Mouse (Mus musculus): ENCODE measurements around the gene Ccdc71.

The Ccdc71 gene

DNA sequence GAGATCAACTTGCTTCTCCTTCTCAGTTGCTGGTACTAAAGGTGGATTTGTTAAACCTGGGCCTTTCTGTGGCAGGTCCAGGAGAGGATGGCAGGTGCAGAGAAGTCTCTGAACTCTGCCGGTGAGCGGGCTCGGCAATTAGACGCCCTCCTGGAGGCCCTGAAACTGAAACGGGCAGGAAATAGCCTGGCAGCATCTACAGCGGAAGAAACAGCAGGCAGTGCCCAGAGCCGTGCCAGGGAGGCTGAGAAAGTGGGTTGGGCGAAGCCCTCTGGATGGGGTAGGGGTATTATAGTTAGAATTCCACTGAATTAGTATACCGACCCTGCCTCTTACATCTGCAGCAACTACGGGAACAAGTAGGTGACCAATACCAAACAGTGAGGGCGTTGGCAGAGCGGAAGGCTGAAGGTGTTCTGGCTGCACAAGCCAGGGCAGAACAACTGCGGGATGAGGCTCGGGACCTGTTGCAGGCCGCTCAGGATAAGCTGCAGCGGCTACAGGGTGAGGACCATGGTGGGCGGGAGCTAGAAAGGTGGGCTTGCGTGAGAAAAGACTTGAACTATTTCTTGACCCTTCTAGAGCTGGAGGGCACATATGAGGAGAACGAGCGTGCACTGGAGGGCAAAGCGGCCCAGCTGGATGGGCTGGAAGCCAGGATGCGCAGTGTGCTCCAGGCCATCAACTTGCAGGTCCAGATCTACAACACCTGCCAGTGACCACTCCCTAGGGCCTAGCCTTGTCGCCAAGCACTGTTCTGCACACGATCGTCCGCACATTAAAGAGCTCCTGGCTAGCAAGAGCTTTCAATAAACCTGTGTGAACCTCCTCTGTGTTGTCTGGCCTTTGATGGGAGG lies 29.6 kb downstream of the Ccdc71 start:
- peak in 1 of 2 experiments; percentile 41 for DNase-seq (ENCODE audit: low spot score in 2 of 2)

DNA sequence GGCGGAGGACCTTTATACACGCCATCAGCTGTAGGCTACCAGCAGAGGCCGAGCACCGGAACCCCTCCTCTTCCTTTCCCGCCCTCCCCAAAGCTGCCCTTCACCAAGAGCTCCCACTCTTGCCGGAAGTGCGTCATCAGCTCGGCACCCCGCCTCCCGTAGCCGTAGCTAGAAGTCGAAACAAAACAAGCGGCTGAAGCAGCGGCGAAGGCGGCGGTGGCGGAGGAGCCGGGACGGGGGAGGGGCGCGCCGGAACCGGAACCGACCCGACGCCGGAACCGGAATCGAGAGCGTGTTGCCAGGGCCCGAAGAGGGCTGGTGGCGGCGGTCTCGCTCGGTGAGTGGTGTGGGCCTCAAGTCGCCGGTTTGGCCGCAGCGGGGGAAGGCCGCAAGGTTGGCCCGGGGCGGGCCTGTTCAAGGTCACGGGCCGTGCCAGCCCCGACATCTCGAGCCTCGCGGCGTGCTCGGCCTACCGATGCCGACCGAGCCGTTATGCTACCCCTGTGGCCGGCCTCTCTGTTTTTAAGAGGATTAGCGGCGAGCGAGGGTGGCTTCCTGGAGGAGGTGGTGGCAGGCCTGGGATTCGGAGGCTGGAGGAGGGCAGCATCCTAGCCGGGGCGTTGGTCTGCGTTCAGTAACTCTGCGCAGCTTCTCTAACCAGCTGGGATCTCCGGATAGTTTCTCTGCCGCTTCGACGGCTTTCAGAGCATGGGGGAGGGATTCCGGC lies 30.4 kb downstream of the Ccdc71 start, which contains the start of gene Usp19:
TSS of gene Usp19 (plus strand) at position 44 of the 727 bp plus-strand sequence.
- DNase-seq (ENCODE audit: low spot score in 2 of 2): peak; percentile 95 to 96

DNA sequence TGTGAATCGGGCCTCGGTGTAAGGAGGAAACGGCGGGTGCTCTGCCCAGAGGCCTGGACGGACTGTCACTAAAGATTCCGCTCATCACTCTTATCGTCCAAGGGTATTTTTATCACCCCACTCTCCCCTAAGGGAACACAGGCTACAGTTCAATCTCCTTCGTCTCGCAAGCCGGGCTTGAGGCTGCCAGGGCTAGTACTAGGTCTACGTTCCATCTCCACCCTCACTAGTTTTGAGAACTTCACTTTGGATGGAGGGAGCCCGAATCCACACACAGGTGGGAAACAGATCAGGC lies 30.9 kb downstream of the Ccdc71 start:
- DNase-seq (ENCODE audit: low spot score in 2 of 2): no peak

DNA sequence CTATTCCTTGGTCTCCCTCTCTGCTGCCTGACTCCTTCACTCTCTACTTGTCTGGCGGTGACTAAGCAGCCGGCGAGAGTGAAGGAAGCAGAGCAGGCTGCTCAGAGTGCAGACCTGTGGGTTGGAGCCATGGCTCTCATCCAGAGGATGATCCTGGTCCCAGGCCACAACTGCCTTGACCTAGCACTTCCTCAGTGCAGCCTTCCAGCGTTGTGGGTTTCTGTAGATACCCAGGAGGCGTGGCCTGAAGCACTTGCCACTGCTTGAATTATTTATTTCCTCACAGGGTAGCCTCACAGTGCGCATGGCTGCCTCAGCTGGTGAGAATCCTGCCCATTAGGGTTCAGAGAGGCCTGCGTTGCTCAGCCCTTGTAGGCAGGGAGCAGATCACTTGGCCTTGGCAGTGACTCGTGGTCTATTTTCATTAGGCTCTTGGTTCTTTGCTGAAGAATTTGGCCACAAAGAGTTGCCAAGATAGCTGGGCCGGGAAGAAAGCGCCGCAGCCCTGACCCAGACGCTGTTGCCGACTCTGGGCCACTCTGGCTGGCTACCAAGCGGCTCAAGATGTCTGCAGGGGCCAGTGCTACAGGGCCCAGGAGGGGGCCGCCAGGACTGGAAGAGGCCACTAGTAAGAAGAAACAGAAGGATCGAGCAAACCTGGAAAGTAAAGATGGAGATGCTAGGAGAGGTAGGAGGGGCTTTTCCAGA lies 31.9 kb downstream of the Ccdc71 start:
- DNase-seq (ENCODE audit: low spot score in 2 of 2): peak in 1 of 2 experiments; percentile 26

DNA sequence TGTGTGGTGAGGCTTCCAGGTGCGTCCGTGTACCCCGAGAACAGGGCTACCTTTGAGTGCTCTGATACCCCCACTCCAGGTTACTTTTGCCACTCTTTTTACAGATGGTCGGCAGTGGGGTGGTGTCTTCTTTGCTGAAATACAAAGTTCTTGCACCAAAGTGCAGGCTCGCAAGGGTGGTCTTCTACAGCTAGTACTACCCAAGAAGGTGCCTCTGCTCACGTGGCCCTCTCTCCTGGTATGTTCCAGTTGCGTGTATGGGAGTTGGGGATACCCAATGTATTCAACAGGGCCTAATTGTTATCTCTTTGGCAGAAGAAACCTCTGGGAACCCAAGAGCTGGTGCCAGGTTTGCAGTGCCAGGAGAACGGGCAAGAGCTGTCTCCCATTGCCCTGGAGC lies 32.9 kb downstream of the Ccdc71 start:
- no peak for DNase-seq (ENCODE audit: low spot score in 2 of 2)

DNA sequence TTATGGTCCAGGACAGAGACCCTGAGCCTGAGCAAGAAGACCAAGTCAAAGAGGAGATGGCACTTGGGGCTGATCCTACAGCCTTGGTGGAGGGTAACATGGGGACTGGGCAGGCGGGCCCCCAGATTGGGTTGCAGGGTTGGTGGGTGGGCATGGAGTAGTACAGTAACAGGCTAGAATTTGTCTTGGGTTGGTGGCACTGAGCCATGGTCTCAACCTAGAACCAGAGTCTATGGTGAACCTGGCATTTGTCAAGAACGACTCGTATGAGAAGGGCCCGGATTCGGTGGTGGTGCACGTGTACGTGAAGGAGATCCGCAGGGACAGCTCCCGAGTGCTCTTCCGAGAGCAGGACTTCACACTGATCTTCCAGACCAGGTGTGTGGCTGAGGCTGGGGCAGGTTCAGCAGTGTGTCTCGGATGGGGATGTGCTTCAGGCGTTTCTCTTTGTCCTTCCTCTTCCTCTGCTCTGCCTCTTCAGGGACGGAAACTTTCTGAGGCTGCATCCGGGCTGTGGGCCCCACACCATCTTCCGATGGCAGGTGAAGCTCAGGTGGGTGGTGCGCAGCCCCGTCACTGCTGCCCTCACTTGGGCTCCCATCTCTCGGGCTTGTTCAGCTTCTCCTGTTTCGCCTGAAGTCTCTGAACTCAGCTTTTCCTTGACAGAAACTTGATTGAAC lies 34.0 kb downstream of the Ccdc71 start:
- DNase-seq (ENCODE audit: low spot score in 2 of 2): no peak

DNA sequence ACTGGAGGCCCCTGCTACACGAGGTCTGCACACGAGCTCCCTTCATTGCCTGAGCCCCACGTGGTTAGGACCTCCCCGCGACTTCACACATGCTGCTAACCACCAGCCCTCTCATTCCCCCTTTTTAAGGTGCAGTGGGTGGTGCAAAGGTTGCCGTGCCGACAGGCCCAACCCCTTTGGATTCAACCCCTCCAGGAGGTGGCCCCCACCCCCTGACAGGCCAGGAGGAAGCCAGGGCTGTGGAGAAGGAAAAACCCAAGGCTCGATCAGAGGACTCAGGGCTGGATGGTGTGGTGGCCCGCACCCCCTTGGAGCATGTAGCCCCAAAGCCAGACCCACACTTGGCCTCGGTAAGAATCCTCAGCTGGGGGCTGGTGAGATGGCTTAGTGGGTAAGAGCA lies 34.6 kb downstream of the Ccdc71 start:
- DNase-seq (ENCODE audit: low spot score in 2 of 2): no peak

DNA sequence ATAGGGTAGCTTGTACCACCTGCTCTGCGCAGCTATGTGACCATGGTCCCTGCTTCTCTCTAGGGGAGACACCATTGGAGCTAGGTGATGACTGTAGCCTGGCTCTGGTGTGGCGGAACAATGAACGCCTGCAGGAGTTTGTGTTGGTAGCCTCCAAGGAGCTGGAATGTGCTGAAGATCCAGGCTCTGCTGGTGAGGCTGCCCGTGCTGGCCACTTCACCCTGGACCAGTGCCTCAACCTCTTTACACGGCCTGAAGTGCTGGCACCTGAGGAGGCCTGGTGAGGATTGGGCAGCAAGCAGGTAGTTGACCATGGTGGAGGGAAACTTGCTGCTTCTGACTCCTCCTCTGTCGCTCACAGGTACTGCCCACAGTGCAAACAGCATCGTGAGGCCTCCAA lies 38.9 kb downstream of the Ccdc71 start:
- DNase-seq (ENCODE audit: low spot score in 2 of 2): no peak

DNA sequence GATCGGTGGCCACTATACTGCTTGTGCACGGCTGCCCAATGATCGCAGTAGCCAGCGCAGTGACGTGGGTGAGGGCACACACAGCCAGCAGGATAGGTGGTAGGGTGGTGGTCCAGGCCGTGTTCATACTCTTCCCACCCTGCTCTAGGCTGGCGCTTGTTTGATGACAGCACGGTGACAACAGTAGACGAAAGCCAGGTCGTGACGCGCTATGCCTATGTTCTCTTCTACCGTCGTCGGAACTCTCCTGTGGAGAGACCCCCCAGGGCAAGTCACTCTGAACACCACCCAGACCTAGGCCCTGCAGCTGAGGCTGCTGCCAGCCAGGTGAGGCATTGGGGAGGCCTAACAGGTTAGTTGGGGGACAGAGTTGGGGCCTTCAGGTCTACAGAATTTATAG lies 39.6 kb downstream of the Ccdc71 start:
- no peak for DNase-seq (ENCODE audit: low spot score in 2 of 2)

DNA sequence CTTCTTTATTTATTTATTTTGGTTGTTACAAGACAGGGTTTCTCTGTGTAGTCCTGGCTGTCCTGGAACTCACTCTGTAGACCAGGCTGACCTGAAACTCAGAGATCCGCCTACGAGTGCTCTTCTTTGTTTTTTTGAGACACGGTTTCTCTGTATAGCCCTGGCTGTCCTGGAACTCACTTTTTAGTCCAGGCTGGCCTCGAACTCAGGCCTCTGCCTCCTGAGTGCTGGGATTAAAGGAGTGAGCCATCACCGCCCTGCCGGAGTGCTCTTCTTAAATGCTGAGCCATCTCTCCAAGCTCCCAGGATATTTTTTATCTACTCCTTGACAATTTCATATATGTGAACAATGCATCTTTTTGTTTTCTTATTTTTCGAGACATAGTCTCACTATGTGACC lies 46.6 kb downstream of the Ccdc71 start:
- no peak for DNase-seq (ENCODE audit: low spot score in 2 of 2)

DNA sequence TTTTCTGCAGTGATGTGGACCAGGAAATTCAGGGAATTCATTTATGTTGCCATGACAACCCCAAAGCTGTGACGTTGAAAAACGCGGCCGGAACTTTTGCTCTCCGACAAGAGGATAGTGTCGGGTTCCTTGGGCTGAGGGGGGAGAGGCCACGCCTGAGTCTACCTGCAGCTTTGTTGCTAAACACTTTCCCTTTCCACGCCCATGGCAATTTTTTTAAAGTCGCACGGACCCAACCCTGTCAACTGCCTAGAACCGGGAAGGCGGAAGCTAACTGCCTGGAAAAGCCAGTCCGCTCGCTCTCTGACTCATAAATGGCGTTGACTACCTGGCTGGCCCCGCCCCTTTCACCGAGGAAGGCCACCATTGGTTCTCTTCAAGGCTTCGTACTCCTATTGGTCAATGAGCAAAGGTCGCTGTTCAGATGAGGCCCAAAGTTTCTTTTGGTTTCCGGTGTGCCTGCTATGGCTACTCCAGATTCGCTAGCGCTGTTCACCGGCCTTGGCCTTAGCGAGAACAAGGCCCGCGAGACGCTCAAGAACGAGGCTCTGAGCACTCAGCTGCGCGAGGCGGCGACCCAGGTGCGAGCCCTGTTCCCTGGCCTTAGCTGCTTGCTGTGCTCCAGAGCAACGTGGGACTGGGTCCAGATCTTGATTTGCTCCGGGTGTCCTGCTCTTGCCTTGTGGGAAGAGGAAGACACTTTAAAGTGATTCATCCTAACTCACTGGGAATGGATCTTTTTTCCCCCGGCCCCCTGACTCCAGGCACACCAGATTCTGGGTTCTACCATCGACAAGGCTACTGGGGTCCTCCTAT lies 47.5 kb downstream of the Ccdc71 start, which contains the start of gene Qars:
TSS of gene Qars (plus strand) at position 88 of the 816 bp plus-strand sequence.
- DNase-seq (ENCODE audit: low spot score in 2 of 2): peak; percentile 95 to 97

DNA sequence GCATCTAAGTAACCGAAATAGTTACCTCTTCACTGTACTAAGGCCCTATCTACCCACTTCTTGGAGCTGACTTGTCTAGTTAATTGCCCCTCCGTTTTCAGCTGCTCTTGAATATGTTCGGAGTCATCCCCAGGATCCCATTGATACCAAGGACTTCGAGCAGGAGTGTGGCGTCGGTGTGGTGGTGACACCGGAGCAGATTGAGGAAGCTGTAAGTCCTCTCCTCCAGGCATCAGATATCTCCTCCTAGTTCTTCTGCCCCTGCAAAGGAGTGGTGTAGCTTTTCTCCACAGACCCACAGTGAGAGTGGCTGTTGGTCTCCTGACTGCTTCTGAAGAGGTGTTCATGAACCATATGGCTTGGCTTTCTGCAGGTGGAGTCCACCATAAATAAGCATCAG lies 48.4 kb downstream of the Ccdc71 start:
- no peak for DNase-seq (ENCODE audit: low spot score in 2 of 2)

Measured in heart, adult 9 months (tissue).